Mouse (Mus musculus) limb, embryonic 14.5 days (tissue): ENCODE data around the gene Grm1. TPM values are rescaled to one million over a fixed set of nuclear protein-coding genes. Genes with fewer than 3 reads are reported as not detected.

Experiments
- ATAC-seq: fragments of 200-750 bp; cut with Nextera tagmentation; 2 replicates; pipeline ENCODE4 v1.8.0; 2017; ENCODE audit warnings: low read depth, moderate number of reproducible peaks, moderate TSS enrichment; ENCODE audit not compliant: low FRiP score
- DNase-seq: peaks from one replicate; pipeline ENCODE4 v3.0.0-alpha.2; 2015; ENCODE audit warnings: low spot score
- H3K27ac ChIP-seq: fragments of 300-500 bp; sonication (generic); replicated peaks from 2 replicates; pipeline ENCODE4 v1.5.1; 2014; ENCODE audit warnings: low read depth, mild to moderate bottlenecking, low read length, moderate library complexity, mixed read lengths
- H3K27me3 ChIP-seq: fragments of 300-500 bp; sonication (generic); 2 replicates; pipeline ENCODE4 v1.6.1; 2014; ENCODE audit warnings: low read length, mixed read lengths; ENCODE audit not compliant: control insufficient read depth, insufficient read depth
- H3K36me3 ChIP-seq: fragments of 300-500 bp; sonication (generic); 2 replicates; pipeline ENCODE4 v1.6.1; 2014; ENCODE audit warnings: mild to moderate bottlenecking, low read length, moderate library complexity, mixed read lengths; ENCODE audit not compliant: control insufficient read depth, insufficient read depth
- H3K4me1 ChIP-seq: fragments of 300-500 bp; sonication (generic); 2 replicates; pipeline ENCODE4 v1.6.1; 2014; ENCODE audit warnings: antibody characterized with exemption, low read length, mixed read lengths; ENCODE audit not compliant: control insufficient read depth, insufficient read depth
- H3K4me2 ChIP-seq: fragments of 300-500 bp; sonication (generic); replicated peaks from 2 replicates; pipeline ENCODE4 v1.6.1; 2014; ENCODE audit warnings: low read depth, mild to moderate bottlenecking, low read length, moderate library complexity; ENCODE audit not compliant: severe bottlenecking
- H3K4me3 ChIP-seq: fragments of 300-500 bp; sonication (generic); replicated peaks from 2 replicates; pipeline ENCODE4 v1.5.1; 2014; ENCODE audit warnings: low read length
- H3K9ac ChIP-seq: fragments of 300-500 bp; sonication (generic); 2 replicates; pipeline ENCODE4 v1.6.1; 2014; ENCODE audit warnings: mild to moderate bottlenecking, low read depth, low read length, moderate library complexity; ENCODE audit not compliant: severe bottlenecking
- H3K9me3 ChIP-seq: fragments of 300-500 bp; sonication (generic); 2 replicates; pipeline ENCODE4 v1.6.1; 2016; ENCODE audit warnings: low read length; ENCODE audit not compliant: control insufficient read depth
- POLR2A ChIP-seq: fragments of 200-500 bp; IDR thresholded peaks from 2 replicates; pipeline ENCODE4 v1.8.0; 2012; ENCODE audit warnings: inconsistent platforms, mild to moderate bottlenecking, moderate library complexity, borderline replicate concordance; ENCODE audit not compliant: insufficient read depth, insufficient read length; ENCODE audit errors: extremely low read depth
- WGBS: fragments of 180-500 bp; shearing (Covaris S2); extraction: QIAGEN DNeasy Blood & Tissue Kit; methylation state at CpG from one replicate; pipeline ENCODE4 v1.1.7; 2014; 5-methylcytosine and 5-hydroxymethylcytosine counted together
- polyA plus RNA-seq, 2 experiments: library from polyadenylated mRNA; depleted of rRNA in 1 of 2; stranded (reverse) in 1 of 2; unstranded in 1 of 2; fragments of >200 nt; fragmentation: Nextera tagmentation in 1 of 2; extraction: Ambion mirVana in 1 of 2; gene quantifications; 2 replicates each; pipeline versions ENCODE4 v1.2.1 to v1.2.3; 2012 to 2014

Gene Grm1
- polyA plus RNA-seq, 2 experiments: 0.08 to 0.19 TPM

- no peak for TF ChIP-seq POLR2A
- 71% methylated on average over 3 of the region's 3 CpGs for whole genome bisulfite sequencing
- Histone ChIP-seq H3K4me3 (no peak overlapping the region), H3K27ac (no peak overlapping the region), H3K9me3 (no peaks in the 10 kb centered on the region), H3K27me3 (no peaks in the 10 kb centered on the region), H3K4me1 (no peaks in the 10 kb centered on the region), H3K9ac (no peak overlapping the region), H3K36me3 (no peaks in the 10 kb centered on the region), H3K4me2 (no peak overlapping the region)
- no peak for DNase-seq
- no peak for ATAC-seq
Measured at GRCm38 (mm10) chr10:10659161-10659560, 423.0 kb downstream of the Grm1 start.

GRCm38 (mm10) chr10:10656621-10657020 lies 425.5 kb downstream of the Grm1 start:
- DNase-seq: no peak
- Histone ChIP-seq H3K27ac (no peak overlapping the region), H3K9me3 (no peaks in the 10 kb centered on the region), H3K27me3 (no peaks in the 10 kb centered on the region), H3K9ac (no peak overlapping the region), H3K36me3 (no peaks in the 10 kb centered on the region), H3K4me3 (no peak overlapping the region), H3K4me1 (no peaks in the 10 kb centered on the region), H3K4me2 (no peak overlapping the region)
- WGBS: 82% methylated on average over 4 of the region's 4 CpGs
- no peak for ATAC-seq
- TF ChIP-seq POLR2A: no peak

- no peak overlapping the region for H3K4me3 ChIP-seq
- H3K9ac ChIP-seq: no peak overlapping the region
- H3K9me3 ChIP-seq: no peaks in the 10 kb centered on the region
- H3K4me2 ChIP-seq: no peak overlapping the region
- no peaks in the 10 kb centered on the region for H3K36me3 ChIP-seq
- ATAC-seq: no peak
- no peaks in the 10 kb centered on the region for H3K27me3 ChIP-seq
- no peak for DNase-seq
- H3K4me1 ChIP-seq: no peaks in the 10 kb centered on the region
- no peak for TF ChIP-seq POLR2A
- no peak overlapping the region for H3K27ac ChIP-seq
Measured at GRCm38 (mm10) chr10:10655991-10656390, 426.2 kb downstream of the Grm1 start.

Other genes with a start within 250 kb of the Grm1 start
- 12.2 and 12.5 TPM in 2 replicates for gene Shprh, start 67.1 kb upstream of the Grm1 start, polyA plus RNA-seq (2012; rRNA removed)
- gene Shprh, start 67.1 kb upstream of the Grm1 start, polyA plus RNA-seq (2014; fragmentation: Nextera tagmentation; extraction: Ambion mirVana): 19.3 and 22.9 TPM in 2 replicates
- 9.9 and 11.2 TPM in 2 replicates for gene Fbxo30, start 199.0 kb upstream of the Grm1 start, polyA plus RNA-seq (2012; rRNA removed)
- gene Fbxo30, start 199.0 kb upstream of the Grm1 start, polyA plus RNA-seq (2014; fragmentation: Nextera tagmentation; extraction: Ambion mirVana): 23.7 and 25.9 TPM in 2 replicates